Mouse (Mus musculus): ENCODE data around the gene Tmtc1.

The Tmtc1 gene

GRCm38 (mm10) chr6:148416597-148416996, 27.6 kb downstream of the Tmtc1 start:
- DNase-seq: no peak

GRCm38 (mm10) chr6:148413638-148414037, 30.6 kb downstream of the Tmtc1 start:
- DNase-seq: no peak

- DNase-seq: no peak
Observed at GRCm38 (mm10) chr6:148406792-148407490, 37.2 kb downstream of the Tmtc1 start.

GRCm38 (mm10) chr6:148405599-148405998, 38.6 kb downstream of the Tmtc1 start:
- DNase-seq: no peak

- peak; percentile 68 for DNase-seq
Observed at GRCm38 (mm10) chr6:148404500-148404899, 39.7 kb downstream of the Tmtc1 start.

GRCm38 (mm10) chr6:148403761-148404160, 40.4 kb downstream of the Tmtc1 start:
- no peak for DNase-seq

GRCm38 (mm10) chr6:148401031-148401430, 43.2 kb downstream of the Tmtc1 start:
- DNase-seq: no peak

GRCm38 (mm10) chr6:148399541-148399940, 44.6 kb downstream of the Tmtc1 start:
- no peak for DNase-seq

- DNase-seq: no peak
Observed at GRCm38 (mm10) chr6:148398888-148399287, 45.3 kb downstream of the Tmtc1 start.

GRCm38 (mm10) chr6:148397270-148397669, 46.9 kb downstream of the Tmtc1 start:
- DNase-seq: no peak

GRCm38 (mm10) chr6:148395272-148395671, 48.9 kb downstream of the Tmtc1 start:
- no peak for DNase-seq

- no peak for DNase-seq
Observed at GRCm38 (mm10) chr6:148394294-148394693, 49.9 kb downstream of the Tmtc1 start.

GRCm38 (mm10) chr6:148392147-148392546, 52.0 kb downstream of the Tmtc1 start:
- DNase-seq: no peak

GRCm38 (mm10) chr6:148391286-148391685, 52.9 kb downstream of the Tmtc1 start:
- DNase-seq: no peak

GRCm38 (mm10) chr6:148390630-148391276, 53.4 kb downstream of the Tmtc1 start:
- no peak for DNase-seq

GRCm38 (mm10) chr6:148387990-148388389, 56.2 kb downstream of the Tmtc1 start:
- DNase-seq: no peak

- DNase-seq: no peak
Observed at GRCm38 (mm10) chr6:148384111-148384895, 59.9 kb downstream of the Tmtc1 start.

- no peak for DNase-seq
Observed at GRCm38 (mm10) chr6:148381163-148381782, 62.9 kb downstream of the Tmtc1 start.

- DNase-seq: no peak
Observed at GRCm38 (mm10) chr6:148375618-148376209, 68.5 kb downstream of the Tmtc1 start.

- DNase-seq: no peak
Observed at GRCm38 (mm10) chr6:148375015-148375414, 69.2 kb downstream of the Tmtc1 start.

- DNase-seq: no peak
Observed at GRCm38 (mm10) chr6:148373444-148373843, 70.7 kb downstream of the Tmtc1 start.

GRCm38 (mm10) chr6:148371223-148371622, 73.0 kb downstream of the Tmtc1 start:
- no peak for DNase-seq

GRCm38 (mm10) chr6:148367094-148367539, 77.1 kb downstream of the Tmtc1 start:
- DNase-seq: no peak
